Mouse (Mus musculus): Measurements from ENCODE around the gene Nsun2.
"Not testable (repeated sequence)": the region's sequence is repeated elsewhere in the genome, so short reads cannot be mapped to it uniquely, and the experiment has no call there.

The Nsun2 gene

GRCm38 (mm10) chr13:69591338-69591737, 57.8 kb downstream of the Nsun2 start:
- DNase-seq (ENCODE audit: extremely low read depth, low read depth) = no peak

- no peak for DNase-seq (ENCODE audit: extremely low read depth, low read depth)
Observed at GRCm38 (mm10) chr13:69592226-69592625, 58.7 kb downstream of the Nsun2 start.

GRCm38 (mm10) chr13:69593453-69593852, 59.9 kb downstream of the Nsun2 start:
- DNase-seq (ENCODE audit: extremely low read depth, low read depth) = no peak

- DNase-seq (ENCODE audit: extremely low read depth, low read depth) = no peak
Observed at GRCm38 (mm10) chr13:69594577-69595256, 61.2 kb downstream of the Nsun2 start.

- DNase-seq (ENCODE audit: extremely low read depth, low read depth) = no peak
Observed at GRCm38 (mm10) chr13:69595911-69596310, 62.4 kb downstream of the Nsun2 start.

- no peak for DNase-seq (ENCODE audit: extremely low read depth, low read depth)
Observed at GRCm38 (mm10) chr13:69596515-69596914, 63.0 kb downstream of the Nsun2 start.

- DNase-seq (ENCODE audit: extremely low read depth, low read depth) = no peak
Observed at GRCm38 (mm10) chr13:69598867-69599266, 65.3 kb downstream of the Nsun2 start.

GRCm38 (mm10) chr13:69600863-69601262, 67.3 kb downstream of the Nsun2 start:
- not testable (repeated sequence) for DNase-seq (ENCODE audit: extremely low read depth, low read depth)

- DNase-seq (ENCODE audit: extremely low read depth, low read depth) = no peak
Observed at GRCm38 (mm10) chr13:69601321-69601720, 67.8 kb downstream of the Nsun2 start.

- no peak for DNase-seq (ENCODE audit: extremely low read depth, low read depth)
Observed at GRCm38 (mm10) chr13:69604670-69605069, 71.1 kb downstream of the Nsun2 start.

GRCm38 (mm10) chr13:69608734-69609133, 75.2 kb downstream of the Nsun2 start:
- no peak for DNase-seq (ENCODE audit: extremely low read depth, low read depth)

- DNase-seq (ENCODE audit: extremely low read depth, low read depth) = no peak
Observed at GRCm38 (mm10) chr13:69610751-69611397, 77.3 kb downstream of the Nsun2 start.

GRCm38 (mm10) chr13:69611398-69612174, 78.0 kb downstream of the Nsun2 start, which contains the start of gene Srd5a1:
TSS of gene Srd5a1 (minus strand) at chr13:69611442.
- DNase-seq (ENCODE audit: extremely low read depth, low read depth) = peak; percentile 93

GRCm38 (mm10) chr13:69612175-69612544, 78.6 kb downstream of the Nsun2 start:
- DNase-seq (ENCODE audit: extremely low read depth, low read depth) = no peak

GRCm38 (mm10) chr13:69616716-69617115, 83.2 kb downstream of the Nsun2 start:
- no peak for DNase-seq (ENCODE audit: extremely low read depth, low read depth)

- no peak for DNase-seq (ENCODE audit: extremely low read depth, low read depth)
Observed at GRCm38 (mm10) chr13:69623843-69624242, 90.3 kb downstream of the Nsun2 start.

- no peak for DNase-seq (ENCODE audit: extremely low read depth, low read depth)
Observed at GRCm38 (mm10) chr13:69624510-69624909, 91.0 kb downstream of the Nsun2 start.

- DNase-seq (ENCODE audit: extremely low read depth, low read depth) = no peak
Observed at GRCm38 (mm10) chr13:69627941-69628340, 94.4 kb downstream of the Nsun2 start.

GRCm38 (mm10) chr13:69630576-69630975, 97.0 kb downstream of the Nsun2 start:
- DNase-seq (ENCODE audit: extremely low read depth, low read depth) = no peak

- no peak for DNase-seq (ENCODE audit: extremely low read depth, low read depth)
Observed at GRCm38 (mm10) chr13:69631111-69631510, 97.6 kb downstream of the Nsun2 start.

GRCm38 (mm10) chr13:69631659-69632058, 98.1 kb downstream of the Nsun2 start:
- DNase-seq (ENCODE audit: extremely low read depth, low read depth) = no peak

- no peak for DNase-seq (ENCODE audit: extremely low read depth, low read depth)
Observed at GRCm38 (mm10) chr13:69633551-69633950, 100.0 kb downstream of the Nsun2 start.
